Mouse (Mus musculus) heart, postnatal 14 days (tissue): ENCODE measurements around the gene Tesc. TPM values are rescaled to one million over a fixed set of nuclear protein-coding genes. Genes with fewer than 3 reads are reported as not detected.
A peak's percentile ranks its signal among the peaks of the same experiment; 100 is the strongest.

Experiments
- DNase-seq, 2 experiments: peaks; one replicate each; pipeline ENCODE4 v3.0.0; 2021 to 2022
- intact Hi-C: fragments of 180-260 bp; cut with DNase I; formaldehyde crosslinking; loops from one replicate; pipeline ENCODE4 v1.15.1; 2025
- total RNA-seq, 2 experiments: library from RNA; stranded (reverse); gene quantifications; 2 replicates each; pipeline ENCODE4 v1.2.3; 2021

The Tesc gene
- total RNA-seq, 2 experiments from 2014 or later: 164 to 168 TPM

- no peak for DNase-seq
- intact Hi-C loops: no loop called here
These were observed 16.7 kb upstream of the Tesc start for GRCm38 (mm10) chr5:118010872-118011271.

GRCm38 (mm10) chr5:118011796-118012195, 15.7 kb upstream of the Tesc start:
- intact Hi-C loops: no loop called here

GRCm38 (mm10) chr5:118015028-118015427, 12.5 kb upstream of the Tesc start:
- intact Hi-C loops: no loop called here
- DNase-seq: peak; percentile 64 to 71

More at GRCm38 (mm10) chr5:118011796-118012195, 15.7 kb upstream of the Tesc start:
- no peak for DNase-seq

- intact Hi-C loops: no loop called here
- DNase-seq: no peak
These were observed 11.9 kb upstream of the Tesc start for GRCm38 (mm10) chr5:118015669-118016068.

GRCm38 (mm10) chr5:118017527-118017926, 10.0 kb upstream of the Tesc start:
- DNase-seq: no peak
- intact Hi-C loops: no loop called here

GRCm38 (mm10) chr5:118019905-118020304, 7.6 kb upstream of the Tesc start:
- no peak for DNase-seq

GRCm38 (mm10) chr5:118023053-118023452, 4.5 kb upstream of the Tesc start:
- no peak for DNase-seq

More at GRCm38 (mm10) chr5:118019905-118020304, 7.6 kb upstream of the Tesc start:
- intact Hi-C loops: no loop called here

GRCm38 (mm10) chr5:118025880-118026279, 1.7 kb upstream of the Tesc start:
- intact Hi-C loops: loop anchor here (5.0 kb wide), 1 partner anchor 41 kb away; no protein-coding TSS in a partner anchor

More at GRCm38 (mm10) chr5:118023053-118023452, 4.5 kb upstream of the Tesc start:
- intact Hi-C loops: no loop called here

GRCm38 (mm10) chr5:118026343-118026742, 1.2 kb upstream of the Tesc start:
- intact Hi-C loops: loop anchor here (5.0 kb wide), 1 partner anchor 41 kb away; no protein-coding TSS in a partner anchor
- no peak for DNase-seq

More at GRCm38 (mm10) chr5:118025880-118026279, 1.7 kb upstream of the Tesc start:
- no peak for DNase-seq

GRCm38 (mm10) chr5:118027101-118027697, 344 bp upstream of the Tesc start:
- intact Hi-C loops: loop anchor here (5.0 kb wide), 1 partner anchor 40 kb away; no protein-coding TSS in a partner anchor
- DNase-seq: no peak

- intact Hi-C loops: loop anchor here (5.0 kb wide), 1 partner anchor 39 kb away; no protein-coding TSS in a partner anchor
- DNase-seq: peak; percentile 61 to 65
These were observed 870 bp downstream of the Tesc start for GRCm38 (mm10) chr5:118028191-118029034.

- no peak for DNase-seq
- intact Hi-C loops: loop anchor here (5.0 kb wide), 1 partner anchor 38 kb away; no protein-coding TSS in a partner anchor
These were observed 1.5 kb downstream of the Tesc start for GRCm38 (mm10) chr5:118029035-118029408.

GRCm38 (mm10) chr5:118029420-118029819, 1.9 kb downstream of the Tesc start:
- intact Hi-C loops: loop anchor here (5.0 kb wide), 1 partner anchor 38 kb away; no protein-coding TSS in a partner anchor
- DNase-seq: no peak

- DNase-seq: no peak
- intact Hi-C loops: no loop called here
These were observed 2.6 kb downstream of the Tesc start for GRCm38 (mm10) chr5:118030022-118030675.

- DNase-seq: no peak
- intact Hi-C loops: no loop called here
These were observed 3.5 kb downstream of the Tesc start for GRCm38 (mm10) chr5:118031059-118031458.

- no peak for DNase-seq
- intact Hi-C loops: no loop called here
These were observed 4.0 kb downstream of the Tesc start for GRCm38 (mm10) chr5:118031508-118031907.

- intact Hi-C loops: no loop called here
- no peak for DNase-seq
These were observed 5.8 kb downstream of the Tesc start for GRCm38 (mm10) chr5:118033328-118033727.

- intact Hi-C loops: no loop called here
- DNase-seq: no peak
These were observed 6.2 kb downstream of the Tesc start for GRCm38 (mm10) chr5:118033740-118034139.

GRCm38 (mm10) chr5:118034632-118035031, 7.1 kb downstream of the Tesc start:
- DNase-seq: no peak
- intact Hi-C loops: no loop called here

- intact Hi-C loops: no loop called here
These were observed 8.2 kb downstream of the Tesc start for GRCm38 (mm10) chr5:118035786-118036185.

More at GRCm38 (mm10) chr5:118035786-118036185, 8.2 kb downstream of the Tesc start:
- DNase-seq: no peak
